ENCODE assay signal across 8 mouse cellular contexts in the genomic region with DNA sequence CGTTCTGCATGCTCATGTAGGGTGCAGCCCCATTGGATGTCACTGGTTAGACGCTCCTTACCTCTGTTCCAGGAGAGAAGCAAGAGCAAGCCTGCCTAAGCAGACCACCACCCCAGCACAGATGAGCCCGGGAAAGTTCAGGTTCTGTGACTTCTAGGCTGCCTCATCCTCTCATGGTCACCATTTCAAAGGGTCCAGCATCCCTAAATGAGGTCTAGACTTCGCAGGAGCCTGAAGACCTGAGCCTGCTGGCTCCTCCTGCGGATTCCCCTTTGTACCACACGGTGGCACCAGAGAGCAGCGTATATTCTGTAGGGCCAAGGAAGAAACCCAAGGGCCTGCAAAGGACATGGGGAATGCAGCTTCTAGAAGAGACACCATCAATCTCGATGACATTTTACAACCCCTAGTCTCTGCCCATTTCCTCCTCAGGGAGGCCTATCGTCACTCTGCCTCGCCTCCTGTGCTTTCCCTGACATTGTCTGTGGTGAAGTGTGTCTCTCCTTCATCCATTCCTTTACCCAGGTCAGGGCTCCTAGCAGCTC. TPM values are rescaled to one million over a fixed set of nuclear protein-coding genes. Genes with fewer than 3 reads are reported as not detected.
A peak's percentile ranks its signal among the peaks of the same experiment; 100 is the strongest.
DNase-seq lines count a peak whose midpoint lies in the region; ATAC-seq lines count a peak whose summit lies in the region.

No protein-coding gene starts in this region.

- ATAC-seq in megakaryocyte progenitor cell, adult 5-6 weeks (replicated peaks; ENCODE audit: poor library complexity): peak; percentile 95

- peak; percentile 33 for DNase-seq in WW6 (ENCODE audit: low read depth, low spot score)
- DNase-seq in cerebellum, postnatal 10 days: peak; percentile 85 to 88
- DNase-seq in frontal cortex, postnatal 25 days (ENCODE audit: low spot score in 2 of 2): peak; percentile 52 to 63
- peak; percentile 49 for DNase-seq in hindlimb bud, embryonic 11.5 days (ENCODE audit: extremely low spot score, low read depth, low spot score)
- DNase-seq in left cerebral cortex, adult 11 months (ENCODE audit: low spot score): peak; percentile 38
- DNase-seq in right cerebral cortex, postnatal 10 days (ENCODE audit: low spot score in 2 of 2): peak; percentile 74 to 79
- peak; percentile 47 to 75 for DNase-seq in urinary bladder, postnatal 4 days (ENCODE audit: low spot score in 2 of 2)

RNA-seq across cellular contexts. Expression of gene Vmn1r40, which starts 28.0 kb away (rescaled TPM):
- total RNA-seq in megakaryocyte progenitor cell, adult 5-6 weeks (2015): not detected in 2 replicates
- total RNA-seq in megakaryocyte progenitor cell, adult 5-6 weeks (2017): not detected in 2 replicates

RNA-seq across cellular contexts. Expression of gene Txnrd3, which starts 35.6 kb away (rescaled TPM):
- total RNA-seq in megakaryocyte progenitor cell, adult 5-6 weeks (2015): 4.3 and 5.3 TPM in 2 replicates
- total RNA-seq in megakaryocyte progenitor cell, adult 5-6 weeks (2017): 9.3 and 9.6 TPM in 2 replicates

Comparison
In these comparisons a context has a peak if more than half of its experiments do, and no peak if none do; other contexts are left out.
1. Peak in every context shown above with its lines: DNase-seq and ATAC-seq.
2. DNase-seq: peak in every context shown above with its lines; median percentile 86 in cerebellum, postnatal 10 days; 76 in right cerebral cortex, postnatal 10 days; 61 in urinary bladder, postnatal 4 days; 58 in frontal cortex, postnatal 25 days; 49 in hindlimb bud, embryonic 11.5 days; 38 in left cerebral cortex, adult 11 months; 33 in WW6.